Mouse (Mus musculus) hindbrain, embryonic 11.5 days (tissue): ENCODE measurements around the gene Mtpn. TPM values are rescaled to one million over a fixed set of nuclear protein-coding genes. Genes with fewer than 3 reads are reported as not detected.

Experiments used
- ATAC-seq: fragments of 200-750 bp; cut with Nextera tagmentation; 2 replicates; pipeline ENCODE4 v1.8.0; 2017; ENCODE audit warnings: mild to moderate bottlenecking, moderate TSS enrichment, moderate library complexity; ENCODE audit not compliant: low FRiP score
- DNase-seq: peaks from one replicate; pipeline ENCODE4 v3.0.0-alpha.2; 2015; ENCODE audit warnings: low spot score
- H3K27ac ChIP-seq: fragments of 300-500 bp; sonication (generic); 2 replicates; pipeline ENCODE4 v1.5.1; 2014; ENCODE audit warnings: mild to moderate bottlenecking, low read depth, low read length
- H3K27me3 ChIP-seq: fragments of 300-500 bp; sonication (generic); 2 replicates; pipeline ENCODE4 v1.6.1; 2014; ENCODE audit warnings: mild to moderate bottlenecking, low read length, moderate library complexity, mixed read lengths; ENCODE audit not compliant: control insufficient read depth, insufficient read depth
- H3K36me3 ChIP-seq: fragments of 300-500 bp; sonication (generic); 2 replicates; pipeline ENCODE4 v1.6.1; 2014; ENCODE audit warnings: mild to moderate bottlenecking, low read length, moderate library complexity, mixed read lengths; ENCODE audit not compliant: control insufficient read depth, insufficient read depth
- H3K4me1 ChIP-seq: fragments of 300-500 bp; sonication (generic); replicated peaks from 2 replicates; pipeline ENCODE4 v1.6.1; 2014; ENCODE audit warnings: low read length, mixed read lengths; ENCODE audit not compliant: control insufficient read depth, insufficient read depth
- H3K4me2 ChIP-seq: fragments of 300-500 bp; sonication (generic); replicated peaks from 2 replicates; pipeline ENCODE4 v1.6.1; 2014; ENCODE audit warnings: mild to moderate bottlenecking, low read depth, low read length
- H3K4me3 ChIP-seq: fragments of 300-500 bp; sonication (generic); 2 replicates; pipeline ENCODE4 v1.5.1; 2014; ENCODE audit warnings: low read depth, low read length
- H3K9ac ChIP-seq: fragments of 300-500 bp; sonication (generic); 2 replicates; pipeline ENCODE4 v1.6.1; 2014; ENCODE audit warnings: low read depth, low read length
- H3K9me3 ChIP-seq: fragments of 300-500 bp; sonication (generic); 2 replicates; pipeline ENCODE4 v1.6.1; 2016; ENCODE audit warnings: low read length; ENCODE audit not compliant: control insufficient read depth
- WGBS: fragments of 180-500 bp; shearing (Covaris S2); extraction: QIAGEN DNeasy Blood & Tissue Kit; methylation state at CpG from one replicate; pipeline ENCODE4 v1.1.7; 2014; 5-methylcytosine and 5-hydroxymethylcytosine counted together
- polyA plus RNA-seq: library from polyadenylated mRNA; unstranded; fragments of >200 nt; fragmentation: Nextera tagmentation; extraction: Ambion mirVana; gene quantifications from 2 replicates; pipeline ENCODE4 v1.2.1, GENCODE M21; 2014

Gene Mtpn
- polyA plus RNA-seq, 1 experiment from 2014 or later: 145 TPM

DNA sequence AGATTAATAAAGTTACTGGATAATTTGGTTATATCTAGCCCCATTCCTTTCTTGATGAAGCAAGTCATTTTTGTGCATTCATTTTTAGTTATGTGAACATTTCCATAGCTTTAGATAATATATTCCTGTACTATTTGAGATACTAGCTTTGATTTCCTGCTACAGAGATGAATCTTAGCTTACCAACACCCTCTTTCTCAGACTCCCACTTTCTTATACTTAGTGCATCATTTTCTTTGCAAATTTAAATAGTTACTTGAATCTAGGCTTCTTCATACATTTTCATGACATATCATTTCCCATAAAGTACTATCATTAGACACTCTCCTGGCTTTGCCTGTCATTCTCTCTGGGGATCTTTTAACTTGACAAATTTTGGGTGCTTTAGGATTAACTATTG, 26.3 kb downstream of the Mtpn start:
- H3K4me1 ChIP-seq: no peaks in the 10 kb centered on the region
- H3K4me3 ChIP-seq: no peak overlapping the region
- no peaks in the 10 kb centered on the region for H3K27me3 ChIP-seq
- ATAC-seq (no peak), DNase-seq (no peak)
- no peak overlapping the region for H3K27ac ChIP-seq
- no peaks in the 10 kb centered on the region for H3K9me3 ChIP-seq
- no peak overlapping the region for H3K4me2 ChIP-seq
- no peak overlapping the region for H3K9ac ChIP-seq
- H3K36me3 ChIP-seq: 0 out of 2 replicates have a peak, but pooled peaks cover 2% of the 10 kb centered on the region

DNA sequence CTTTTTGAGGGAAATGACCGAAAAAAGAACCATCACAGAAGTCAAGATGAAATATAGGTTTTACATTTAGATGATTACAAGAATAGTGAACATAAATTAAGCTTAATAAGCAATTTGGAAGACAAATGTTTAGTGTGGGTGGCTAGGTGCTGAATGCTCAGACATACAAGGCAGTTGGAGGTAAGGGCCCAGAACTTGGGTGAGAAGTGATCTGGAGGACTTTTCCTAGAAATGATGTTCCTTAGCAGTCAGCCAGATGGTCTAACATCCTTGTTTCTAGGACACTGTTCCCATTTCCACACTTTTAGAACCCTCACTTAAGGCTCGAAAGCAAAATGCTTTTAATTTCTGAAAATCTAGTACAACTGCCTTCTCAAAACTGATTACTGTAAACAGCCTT, 34.9 kb downstream of the Mtpn start:
- no peak overlapping the region for H3K4me2 ChIP-seq
- no peaks in the 10 kb centered on the region for H3K27me3 ChIP-seq
- H3K4me3 ChIP-seq: no peak overlapping the region
- DNase-seq (no peak), ATAC-seq (no peak)
- H3K9me3 ChIP-seq: no peaks in the 10 kb centered on the region
- H3K36me3 ChIP-seq: no peaks in the 10 kb centered on the region
- no peak overlapping the region for H3K9ac ChIP-seq
- no peak overlapping the region for H3K27ac ChIP-seq
- H3K4me1 ChIP-seq: no peaks in the 10 kb centered on the region
- WGBS: 92% methylated on average over 2 of the region's 2 CpGs

DNA sequence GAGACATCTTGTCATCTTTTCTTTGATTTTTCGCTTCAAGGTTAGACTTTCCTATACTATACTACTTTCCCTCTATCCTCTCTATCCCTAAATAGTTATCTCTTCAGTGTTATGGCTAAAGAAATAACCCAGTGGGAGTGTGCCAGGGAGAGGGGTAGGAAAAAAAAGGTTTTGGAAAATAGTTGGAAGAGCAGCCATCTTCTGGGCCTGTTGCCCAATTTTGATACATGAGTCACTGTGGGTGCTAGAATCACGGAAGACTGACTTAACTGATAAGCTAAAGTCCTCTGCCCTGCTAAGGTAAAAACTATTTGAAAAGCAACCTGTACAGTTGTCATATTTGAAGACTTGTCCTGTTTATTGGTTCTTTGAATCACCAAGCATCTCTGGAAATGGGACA, 36.8 kb downstream of the Mtpn start:
- Histone ChIP-seq H3K9me3 (no peaks in the 10 kb centered on the region), H3K4me1 (no peaks in the 10 kb centered on the region), H3K27ac (no peak overlapping the region), H3K27me3 (no peaks in the 10 kb centered on the region), H3K9ac (no peak overlapping the region), H3K4me2 (no peak overlapping the region), H3K36me3 (no peaks in the 10 kb centered on the region), H3K4me3 (no peak overlapping the region)
- no peak for ATAC-seq
- DNase-seq: no peak
- 94% methylated on average over 2 of the region's 2 CpGs for WGBS

DNA sequence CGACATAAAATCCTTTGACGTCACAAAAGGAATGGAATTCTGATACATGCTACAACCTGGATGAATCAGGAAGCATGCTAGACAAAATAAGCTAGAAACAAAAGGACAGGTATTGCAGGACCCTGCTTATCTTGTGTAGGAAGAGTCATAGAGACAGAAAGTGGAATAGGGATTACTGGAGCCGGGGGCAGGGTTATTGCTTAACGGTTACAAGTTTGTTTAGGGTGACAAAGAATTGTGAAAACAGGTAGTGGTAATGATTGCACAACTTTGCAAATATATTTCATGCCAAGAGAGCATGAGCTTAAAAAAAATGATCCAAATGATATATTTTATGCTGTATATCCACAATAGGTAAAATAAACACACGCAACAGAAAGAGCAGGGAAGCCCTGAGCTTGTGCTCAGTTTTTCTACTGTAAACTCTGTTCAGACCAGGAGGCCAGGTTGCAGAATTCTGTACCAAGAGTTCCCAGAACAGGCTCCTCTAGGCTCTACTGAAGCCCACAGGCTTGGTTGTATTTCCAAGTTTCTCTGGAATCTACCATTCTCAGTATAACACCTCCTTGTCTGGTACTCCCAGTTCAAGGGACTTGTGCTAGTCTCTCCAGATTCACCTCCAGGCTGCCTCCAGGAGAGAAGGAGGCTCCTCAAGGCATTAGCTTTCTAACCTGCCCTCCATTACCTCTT, 39.6 kb downstream of the Mtpn start:
- DNase-seq (no peak), ATAC-seq (no peak)
- Histone ChIP-seq H3K9ac (no peak overlapping the region), H3K4me1 (no peaks in the 10 kb centered on the region), H3K4me2 (no peak overlapping the region), H3K27me3 (no peaks in the 10 kb centered on the region), H3K9me3 (no peaks in the 10 kb centered on the region), H3K4me3 (no peak overlapping the region), H3K27ac (no peak overlapping the region), H3K36me3 (no peaks in the 10 kb centered on the region)
- 96% methylated on average over 5 of the region's 5 CpGs for WGBS

DNA sequence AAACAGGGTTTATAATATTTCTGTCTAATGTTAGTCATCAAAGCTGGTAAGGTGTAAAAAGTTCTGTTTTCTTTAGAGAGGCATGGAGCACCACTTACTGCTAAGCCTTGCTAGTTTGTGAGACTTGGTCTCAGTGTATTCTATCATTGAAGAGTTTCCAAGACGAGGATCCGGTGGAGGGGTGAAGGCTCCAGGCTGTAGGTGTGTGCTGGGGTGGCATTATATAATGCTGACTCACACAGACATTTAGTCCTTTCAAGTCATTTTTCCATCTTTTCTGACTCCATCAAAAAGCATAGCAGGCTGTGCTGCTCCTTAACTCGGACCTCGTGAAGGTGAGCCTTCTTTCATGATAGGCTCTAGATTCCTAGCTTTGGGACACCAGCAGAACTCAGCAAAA, 42.3 kb downstream of the Mtpn start:
- Histone ChIP-seq H3K36me3 (no peaks in the 10 kb centered on the region), H3K4me1 (no peaks in the 10 kb centered on the region), H3K27ac (no peak overlapping the region), H3K9me3 (no peaks in the 10 kb centered on the region), H3K27me3 (no peaks in the 10 kb centered on the region), H3K4me3 (no peak overlapping the region), H3K4me2 (no peak overlapping the region), H3K9ac (no peak overlapping the region)
- no peak for DNase-seq
- WGBS: 95% methylated on average over 4 of the region's 4 CpGs
- ATAC-seq: no peak

DNA sequence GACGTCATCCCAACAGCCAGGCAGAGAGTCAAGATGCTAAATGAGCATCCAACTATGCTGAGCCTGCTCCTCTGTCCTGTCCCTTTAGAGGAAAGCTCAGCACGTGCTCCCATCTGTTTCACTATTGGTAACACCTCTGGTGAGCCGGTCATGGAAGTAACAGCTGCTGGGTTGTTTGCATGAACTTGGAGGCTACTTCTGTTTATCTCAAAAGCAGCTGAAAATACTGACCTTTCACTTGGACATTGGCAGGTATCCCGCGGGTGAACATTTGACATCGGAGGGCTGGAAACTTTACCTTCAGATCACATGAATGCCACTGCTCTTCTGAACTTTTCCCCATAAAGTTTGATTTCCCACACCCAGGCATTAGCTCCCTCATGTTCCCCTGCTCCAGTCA, 45.8 kb downstream of the Mtpn start:
- ATAC-seq: no peak
- Histone ChIP-seq H3K27ac (no peak overlapping the region), H3K9ac (no peak overlapping the region), H3K4me2 (no peak overlapping the region), H3K36me3 (no peaks in the 10 kb centered on the region), H3K9me3 (no peaks in the 10 kb centered on the region), H3K27me3 (no peaks in the 10 kb centered on the region), H3K4me1 (no peaks in the 10 kb centered on the region), H3K4me3 (no peak overlapping the region)
- DNase-seq: no peak
- WGBS: 90% methylated on average over 6 of the region's 6 CpGs

DNA sequence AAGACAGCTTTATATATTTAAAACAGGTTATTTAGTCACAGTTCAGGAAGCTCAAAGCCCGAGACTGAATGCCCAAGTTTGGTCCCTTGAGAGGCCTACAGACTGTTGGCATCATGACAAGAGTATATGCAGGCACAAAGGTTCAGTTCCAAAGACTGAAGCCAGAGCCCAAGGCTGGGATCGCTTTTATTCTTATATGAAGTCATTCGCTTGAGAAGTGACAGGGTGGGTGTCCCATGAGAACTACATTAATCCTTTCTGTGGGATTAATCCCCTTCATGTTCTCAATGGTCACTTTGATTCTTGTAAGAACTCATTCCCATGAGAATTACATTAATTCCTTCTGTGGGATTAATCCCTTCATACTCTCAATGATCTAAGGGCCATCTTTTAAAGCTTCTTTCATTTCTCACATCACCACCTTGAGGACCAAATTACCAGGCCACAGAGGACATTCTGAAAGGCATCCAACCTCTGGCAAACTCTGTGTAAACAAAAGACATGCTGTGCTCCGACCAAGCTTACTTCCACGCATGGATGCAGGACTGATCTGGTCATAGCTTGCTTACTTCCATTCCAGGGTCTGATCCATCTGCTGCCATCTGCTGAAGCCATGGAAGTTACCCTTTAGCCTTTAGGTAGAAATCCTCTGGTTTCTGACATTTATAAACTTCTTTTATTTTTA, 59.9 kb downstream of the Mtpn start:
- no peak overlapping the region for H3K27ac ChIP-seq
- no peaks in the 10 kb centered on the region for H3K36me3 ChIP-seq
- ATAC-seq (no peak), DNase-seq (no peak)
- WGBS: 75% methylated on average over 5 of the region's 5 CpGs
- H3K4me2 ChIP-seq: no peak overlapping the region
- H3K4me1 ChIP-seq: no peaks in the 10 kb centered on the region
- H3K27me3 ChIP-seq: no peaks in the 10 kb centered on the region
- no peaks in the 10 kb centered on the region for H3K9me3 ChIP-seq
- H3K4me3 ChIP-seq: no peak overlapping the region
- H3K9ac ChIP-seq: no peak overlapping the region

DNA sequence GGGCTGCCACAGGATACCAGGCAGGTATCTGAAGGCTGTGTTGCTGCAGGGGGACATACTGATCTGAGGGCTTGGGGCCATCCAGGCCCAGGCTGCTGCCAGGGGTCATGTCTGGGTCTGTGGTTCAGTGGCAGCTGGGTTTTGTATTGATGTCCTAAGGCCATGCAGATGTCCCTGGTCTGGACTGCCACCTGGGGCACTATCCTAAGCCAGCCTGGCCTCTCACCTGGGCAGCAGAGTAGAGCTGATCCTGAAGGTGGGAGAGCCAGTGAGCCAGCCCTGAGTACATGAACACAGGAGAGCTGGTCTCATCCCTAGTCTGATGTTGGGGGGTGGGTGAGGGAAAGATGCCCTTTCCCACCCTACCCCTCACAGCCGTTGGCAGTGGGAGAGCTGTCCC, 62.9 kb downstream of the Mtpn start:
- 67% methylated on average over 1 of the region's 1 CpGs for WGBS
- H3K36me3 ChIP-seq: no peaks in the 10 kb centered on the region
- H3K4me3 ChIP-seq: no peak overlapping the region
- ATAC-seq (no peak), DNase-seq (no peak)
- H3K4me1 ChIP-seq: no peaks in the 10 kb centered on the region
- no peaks in the 10 kb centered on the region for H3K27me3 ChIP-seq
- H3K27ac ChIP-seq: no peak overlapping the region
- no peak overlapping the region for H3K4me2 ChIP-seq
- H3K9ac ChIP-seq: no peak overlapping the region
- H3K9me3 ChIP-seq: no peaks in the 10 kb centered on the region
